Mouse (Mus musculus) small intestine, adult 2 months (tissue): ENCODE data around the gene 2310011J03Rik.

Experiments used
- CTCF ChIP-seq: fragments of 200-500 bp; IDR thresholded peaks from 2 replicates; pipeline ENCODE4 v1.5.1; 2012; ENCODE audit warnings: low read depth, mild to moderate bottlenecking, control low read depth, inconsistent platforms, low read length, moderate library complexity, mixed read lengths; ENCODE audit not compliant: insufficient replicate concordance, insufficient read length; ENCODE audit errors: extremely low read depth
- POLR2A ChIP-seq: fragments of 200-500 bp; IDR thresholded peaks from 2 replicates; pipeline ENCODE4 v1.6.1; 2012; ENCODE audit warnings: low read depth, mild to moderate bottlenecking, control low read depth, inconsistent platforms, low read length, moderate library complexity

GRCm38 (mm10) chr10:80282481-80283441 is 37.6 kb downstream of the 2310011J03Rik start:
- TF ChIP-seq CTCF (no peak), POLR2A (no peak)
